Mouse (Mus musculus): ENCODE results near the gene Pomgnt1. TPM values are rescaled to one million over a fixed set of nuclear protein-coding genes. Genes with fewer than 3 reads are reported as not detected.

Gene Pomgnt1
- polyA plus RNA-seq, 1 experiment from 2014 or later = 35.2 TPM

DNA sequence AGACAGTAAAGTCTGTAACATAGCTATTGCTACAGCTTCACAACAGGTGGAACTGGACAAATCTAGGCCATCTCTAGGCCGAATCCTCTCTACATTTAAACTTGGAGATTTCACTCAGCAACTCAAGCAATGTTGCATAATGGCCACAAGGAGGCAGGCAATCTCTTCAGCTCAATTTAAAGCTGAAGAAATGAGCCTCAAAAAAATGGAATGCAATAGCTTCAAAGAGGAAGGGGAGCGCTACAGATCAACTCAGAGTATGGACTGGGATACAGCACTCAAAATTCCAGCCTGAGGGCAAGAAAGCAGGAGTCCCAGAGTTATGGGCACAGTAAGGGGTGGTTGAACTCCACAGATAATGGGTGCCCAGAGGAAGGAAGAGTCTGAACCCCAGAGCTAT, 11.3 kb downstream of the Pomgnt1 start:
- Histone ChIP-seq H3K4me3 (ENCODE audit: low read length) (no peak overlapping the region), H3K27ac (ENCODE audit: low read length) (no peak overlapping the region), H3K36me3 (ENCODE audit: control insufficient read depth, insufficient read depth, low read length) (no peaks in the 10 kb centered on the region), H3K4me2 (ENCODE audit: low read depth, low read length) (no peak overlapping the region), H3K4me1 (ENCODE audit: control insufficient read depth, insufficient read depth, low read length) (peaks cover 9% of the 10 kb centered on the region; the same call in 1 of the 2 replicates), H3K27me3 (replicated peaks; ENCODE audit: control insufficient read depth, insufficient read depth, low read length) (no peaks in the 10 kb centered on the region), H3K9me3 (ENCODE audit: control insufficient read depth, low read length) (no peaks in the 10 kb centered on the region), H3K9ac (ENCODE audit: low read depth, low read length) (no peak overlapping the region)
- no peak for ATAC-seq
- WGBS = 38% methylated on average over 2 of the region's 2 CpGs

DNA sequence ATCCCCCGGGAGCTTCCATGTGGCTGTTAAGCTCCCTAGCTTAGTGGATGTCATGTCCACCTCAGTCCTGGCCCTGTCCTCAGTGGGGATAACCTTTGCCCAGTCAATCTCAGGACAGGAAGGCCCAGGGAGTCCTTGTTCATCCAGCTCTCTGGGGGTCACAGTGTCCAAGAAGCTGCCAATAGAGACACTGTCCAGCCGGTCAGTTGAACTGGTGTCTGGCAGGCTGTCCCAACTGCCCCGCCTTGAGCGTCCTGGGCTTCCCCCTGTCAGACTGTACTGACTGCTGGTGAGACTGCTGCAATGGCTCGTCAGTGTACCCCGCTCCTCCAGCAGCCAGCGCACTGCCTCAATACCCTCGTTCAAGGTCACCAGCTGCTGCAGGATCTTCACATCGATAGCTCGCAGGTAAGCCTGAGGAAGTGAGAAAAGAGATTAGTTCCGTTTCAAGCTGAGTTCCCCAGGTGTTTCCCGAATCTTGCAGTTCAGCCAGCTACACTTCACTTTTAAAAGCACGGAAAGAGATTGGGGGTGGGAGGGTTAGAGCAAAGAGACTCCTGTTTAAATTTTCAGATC, 13.9 kb downstream of the Pomgnt1 start:
- H3K27ac ChIP-seq (ENCODE audit: low read length) = no peak overlapping the region
- no peaks in the 10 kb centered on the region for H3K9me3 ChIP-seq (ENCODE audit: control insufficient read depth, low read length)
- H3K4me1 ChIP-seq (ENCODE audit: control insufficient read depth, insufficient read depth, low read length) = peaks cover 9% of the 10 kb centered on the region; the same call in 1 of the 2 replicates
- peak; percentile 34; the same call in 1 of the 2 replicates for ATAC-seq
- 44% methylated on average over 13 of the region's 13 CpGs for WGBS
- no peak overlapping the region for H3K4me3 ChIP-seq (ENCODE audit: low read length)
- no peaks in the 10 kb centered on the region for H3K36me3 ChIP-seq (ENCODE audit: control insufficient read depth, insufficient read depth, low read length)
- H3K4me2 ChIP-seq (ENCODE audit: low read depth, low read length) = no peak overlapping the region
- no peak overlapping the region for H3K9ac ChIP-seq (ENCODE audit: low read depth, low read length)
- H3K27me3 ChIP-seq (replicated peaks; ENCODE audit: control insufficient read depth, insufficient read depth, low read length) = no peaks in the 10 kb centered on the region

DNA sequence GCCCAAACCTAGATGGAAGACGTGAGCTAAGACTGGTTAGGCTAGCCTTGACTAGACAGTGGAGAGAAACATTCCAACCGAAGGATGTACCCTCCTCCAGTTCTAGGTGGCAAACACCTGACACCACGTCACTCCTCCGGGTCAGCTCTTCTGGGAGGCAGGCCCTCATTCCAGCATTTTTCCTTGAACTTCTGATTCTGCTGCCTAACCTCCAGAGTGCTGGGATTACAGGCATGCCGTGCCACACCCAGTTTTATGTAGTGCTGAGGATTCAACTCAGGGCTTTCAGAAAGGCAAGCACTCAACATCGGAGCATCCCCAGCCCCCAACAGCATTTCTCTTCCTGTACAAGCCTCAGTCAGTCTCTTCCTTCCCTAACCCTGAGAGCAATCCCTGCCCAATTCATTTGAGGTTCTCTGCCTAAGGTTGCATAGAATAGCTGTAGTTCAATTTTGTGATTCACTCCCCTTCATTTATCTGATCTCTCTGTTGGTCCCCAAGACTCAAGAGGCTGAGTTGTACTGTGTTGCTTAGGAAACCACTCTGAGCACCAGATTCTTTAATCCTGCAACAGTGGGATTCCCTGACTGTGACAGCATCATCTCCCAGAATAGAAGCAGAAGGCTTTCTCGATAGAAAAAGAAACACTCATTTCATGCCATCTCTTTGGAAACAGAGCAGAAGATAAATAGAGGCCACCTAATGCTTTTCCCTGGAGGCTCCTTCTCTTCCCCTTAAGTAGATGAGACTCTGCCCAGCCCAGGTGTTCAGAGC, 17.3 kb downstream of the Pomgnt1 start:
- 77% methylated on average over 7 of the region's 7 CpGs for WGBS
- Histone ChIP-seq H3K9ac (ENCODE audit: low read depth, low read length) (no peak overlapping the region), H3K9me3 (ENCODE audit: control insufficient read depth, low read length) (no peaks in the 10 kb centered on the region), H3K4me3 (ENCODE audit: low read length) (no peak overlapping the region), H3K27ac (ENCODE audit: low read length) (no peak overlapping the region), H3K4me2 (ENCODE audit: low read depth, low read length) (no peak overlapping the region), H3K36me3 (ENCODE audit: control insufficient read depth, insufficient read depth, low read length) (no peaks in the 10 kb centered on the region), H3K27me3 (replicated peaks; ENCODE audit: control insufficient read depth, insufficient read depth, low read length) (no peaks in the 10 kb centered on the region), H3K4me1 (ENCODE audit: control insufficient read depth, insufficient read depth, low read length) (peaks cover 19% of the 10 kb centered on the region)
- no peak for ATAC-seq

DNA sequence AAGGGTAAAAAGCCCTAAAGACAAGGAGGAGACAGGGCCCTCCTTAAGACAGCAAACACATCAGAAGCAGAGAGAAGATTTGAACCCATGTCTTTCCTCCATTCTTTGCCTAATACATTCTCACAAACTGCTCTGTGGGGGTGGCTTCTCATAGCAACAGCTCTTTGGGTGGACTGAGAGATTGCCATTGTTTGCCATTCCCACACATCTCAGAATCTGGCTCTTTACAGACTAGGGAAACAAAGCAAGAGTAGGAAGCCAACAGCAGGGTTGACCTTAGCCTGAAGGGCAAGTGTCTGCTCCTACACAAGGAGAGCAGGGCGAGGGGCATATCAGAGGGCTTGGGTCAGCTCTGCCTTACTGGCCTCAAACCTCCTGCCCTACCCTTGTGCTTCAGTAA, 18.1 kb downstream of the Pomgnt1 start:
- Histone ChIP-seq H3K9me3 (ENCODE audit: control insufficient read depth, low read length) (no peaks in the 10 kb centered on the region), H3K4me1 (ENCODE audit: control insufficient read depth, insufficient read depth, low read length) (peaks cover 18% of the 10 kb centered on the region), H3K27me3 (replicated peaks; ENCODE audit: control insufficient read depth, insufficient read depth, low read length) (no peaks in the 10 kb centered on the region), H3K4me3 (ENCODE audit: low read length) (no peak overlapping the region), H3K9ac (ENCODE audit: low read depth, low read length) (no peak overlapping the region), H3K27ac (ENCODE audit: low read length) (no peak overlapping the region), H3K4me2 (ENCODE audit: low read depth, low read length) (no peak overlapping the region), H3K36me3 (ENCODE audit: control insufficient read depth, insufficient read depth, low read length) (no peaks in the 10 kb centered on the region)
- no peak for ATAC-seq
- WGBS = 77% methylated on average over 1 of the region's 1 CpGs

DNA sequence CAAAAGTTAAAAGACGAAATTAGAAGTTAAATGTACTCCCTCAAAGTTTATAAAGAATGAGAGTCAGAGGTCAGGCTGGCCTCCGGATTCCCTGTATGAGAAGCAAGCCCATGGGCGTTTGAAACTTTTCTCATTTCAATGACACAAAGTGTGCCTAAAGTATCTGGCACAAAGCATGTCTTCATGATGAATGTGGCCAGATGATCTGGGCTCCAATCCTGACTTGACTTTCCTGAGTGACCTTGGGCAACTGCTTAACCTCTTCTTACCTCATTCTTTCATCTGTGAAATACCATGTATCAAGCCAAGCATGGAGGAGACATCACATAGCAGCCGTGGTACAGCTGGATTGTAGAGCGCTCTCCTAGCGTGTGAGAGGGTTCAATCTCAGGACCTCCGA, 18.6 kb downstream of the Pomgnt1 start:
- Histone ChIP-seq H3K9ac (ENCODE audit: low read depth, low read length) (no peak overlapping the region), H3K4me3 (ENCODE audit: low read length) (no peak overlapping the region), H3K27me3 (replicated peaks; ENCODE audit: control insufficient read depth, insufficient read depth, low read length) (no peaks in the 10 kb centered on the region), H3K36me3 (ENCODE audit: control insufficient read depth, insufficient read depth, low read length) (no peaks in the 10 kb centered on the region), H3K4me2 (ENCODE audit: low read depth, low read length) (no peak overlapping the region), H3K4me1 (ENCODE audit: control insufficient read depth, insufficient read depth, low read length) (peaks cover 12% of the 10 kb centered on the region), H3K9me3 (ENCODE audit: control insufficient read depth, low read length) (no peaks in the 10 kb centered on the region), H3K27ac (ENCODE audit: low read length) (no peak overlapping the region)
- ATAC-seq = no peak
- WGBS = 80% methylated on average over 7 of the region's 7 CpGs

DNA sequence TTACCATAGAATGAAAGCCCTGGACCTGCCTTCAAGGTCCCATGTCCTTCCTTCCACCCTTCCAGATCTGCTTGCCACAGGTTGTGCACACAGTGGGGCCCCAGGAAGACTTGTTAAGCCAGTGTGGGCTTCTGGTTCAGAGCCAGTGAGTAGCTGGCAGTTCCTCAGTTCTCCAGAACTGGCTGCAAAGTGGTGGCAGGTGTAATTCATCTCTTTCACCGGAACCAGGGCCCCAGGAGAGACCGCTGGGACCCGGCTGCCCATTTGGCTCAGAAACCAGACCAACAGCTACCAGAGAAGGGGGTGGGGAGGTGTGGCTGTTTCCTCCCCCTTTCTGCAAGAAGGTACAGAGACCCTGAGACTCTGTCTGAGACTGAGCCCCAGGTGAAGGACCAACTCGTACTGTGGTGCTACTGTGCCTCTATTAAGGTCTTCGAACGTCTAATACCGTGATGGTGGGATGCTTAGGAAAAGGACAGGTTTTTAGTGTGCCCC, 19.7 kb downstream of the Pomgnt1 start:
- 0 out of 2 replicates have a peak, but pooled peaks have one; percentile 25 for ATAC-seq
- H3K27ac ChIP-seq (ENCODE audit: low read length) = no peak overlapping the region
- no peaks in the 10 kb centered on the region for H3K27me3 ChIP-seq (replicated peaks; ENCODE audit: control insufficient read depth, insufficient read depth, low read length)
- peaks cover 10% of the 10 kb centered on the region for H3K4me1 ChIP-seq (ENCODE audit: control insufficient read depth, insufficient read depth, low read length)
- H3K9me3 ChIP-seq (ENCODE audit: control insufficient read depth, low read length) = no peaks in the 10 kb centered on the region
- 19% methylated on average over 7 of the region's 7 CpGs for WGBS
- H3K36me3 ChIP-seq (ENCODE audit: control insufficient read depth, insufficient read depth, low read length) = no peaks in the 10 kb centered on the region
- H3K4me2 ChIP-seq (ENCODE audit: low read depth, low read length) = peak overlapping the region; percentile 99
- peak overlapping the region; percentile 81; the same call in 1 of the 2 replicates for H3K9ac ChIP-seq (ENCODE audit: low read depth, low read length)
- H3K4me3 ChIP-seq (ENCODE audit: low read length) = peak overlapping the region; percentile 74

DNA sequence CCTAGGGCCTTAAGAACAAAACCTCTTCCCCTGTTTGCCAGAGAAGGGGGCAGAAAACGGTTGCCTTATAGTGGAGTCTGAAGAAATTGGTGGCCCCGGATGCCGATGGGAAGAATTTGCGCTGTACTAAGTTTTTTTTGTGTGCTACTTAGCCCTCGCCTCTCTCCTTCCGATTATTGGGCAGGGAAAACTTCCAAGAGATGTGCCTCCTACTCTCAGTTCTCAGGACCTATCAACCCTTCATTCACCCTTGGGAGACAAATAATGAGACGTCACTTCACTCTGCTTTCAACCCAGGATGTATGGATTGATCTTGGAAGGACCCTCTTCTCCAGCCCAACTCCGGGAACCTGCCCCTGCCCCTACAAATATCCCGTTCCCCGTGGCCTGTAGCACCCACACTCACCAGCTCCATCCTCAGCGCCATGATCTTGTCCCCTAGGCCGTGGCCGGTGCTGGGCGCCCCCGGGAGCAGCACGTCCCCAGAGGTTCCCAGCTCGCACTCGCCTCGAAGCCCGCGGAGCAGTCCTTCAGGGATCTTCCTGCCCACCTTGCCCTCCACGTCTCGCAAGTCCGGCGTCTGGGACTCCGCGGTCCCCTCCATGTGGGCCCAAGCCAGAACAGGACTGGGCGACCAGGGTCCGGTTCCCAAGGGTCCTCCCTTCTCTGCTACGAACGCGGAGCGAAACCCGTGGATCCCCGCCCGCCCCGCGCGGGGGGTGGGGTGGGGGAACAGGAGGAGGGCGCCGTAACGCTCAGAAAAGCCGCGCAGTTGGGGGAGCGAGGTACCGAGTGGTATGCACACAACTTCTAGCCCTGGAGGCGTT, 20.5 kb downstream of the Pomgnt1 start:
- Histone ChIP-seq H3K27ac (ENCODE audit: low read length) (no peak overlapping the region), H3K4me3 (ENCODE audit: low read length) (peak overlapping the region; percentile 74), H3K4me1 (ENCODE audit: control insufficient read depth, insufficient read depth, low read length) (peaks cover 10% of the 10 kb centered on the region), H3K9ac (ENCODE audit: low read depth, low read length) (peak overlapping the region; percentile 81), H3K4me2 (ENCODE audit: low read depth, low read length) (peak overlapping the region; percentile 99), H3K9me3 (ENCODE audit: control insufficient read depth, low read length) (no peaks in the 10 kb centered on the region), H3K36me3 (ENCODE audit: control insufficient read depth, insufficient read depth, low read length) (no peaks in the 10 kb centered on the region), H3K27me3 (replicated peaks; ENCODE audit: control insufficient read depth, insufficient read depth, low read length) (no peaks in the 10 kb centered on the region)
- under 1% methylated on average over 43 of the region's 47 CpGs for WGBS
- ATAC-seq = peak; percentile 79

DNA sequence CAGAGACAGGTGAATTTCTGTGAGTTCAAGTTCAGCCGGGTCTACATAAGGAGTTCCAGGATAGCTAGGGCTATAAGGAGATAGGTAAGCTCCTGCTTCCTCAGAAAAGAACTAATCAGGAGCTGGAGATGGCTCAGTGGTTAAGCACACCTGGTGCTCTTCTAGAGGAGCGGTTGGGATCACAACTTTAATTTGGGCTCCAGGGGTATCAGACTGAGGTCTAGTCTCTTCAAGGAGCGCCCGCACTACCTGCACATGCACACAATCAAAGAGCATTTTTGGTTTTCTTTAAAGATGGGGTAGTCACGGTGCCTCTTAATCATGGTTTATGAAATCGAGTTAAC, 26.1 kb downstream of the Pomgnt1 start:
- Histone ChIP-seq H3K27ac (ENCODE audit: low read length) (peak overlapping the region; percentile 86), H3K27me3 (replicated peaks; ENCODE audit: control insufficient read depth, insufficient read depth, low read length) (no peaks in the 10 kb centered on the region), H3K4me1 (ENCODE audit: control insufficient read depth, insufficient read depth, low read length) (peaks cover 10% of the 10 kb centered on the region; the same call in 1 of the 2 replicates), H3K9ac (ENCODE audit: low read depth, low read length) (peak overlapping the region; percentile 94), H3K9me3 (ENCODE audit: control insufficient read depth, low read length) (no peaks in the 10 kb centered on the region), H3K4me3 (ENCODE audit: low read length) (peak overlapping the region; percentile 74), H3K36me3 (ENCODE audit: control insufficient read depth, insufficient read depth, low read length) (peaks cover 14% of the 10 kb centered on the region), H3K4me2 (ENCODE audit: low read depth, low read length) (peak overlapping the region; percentile 74)
- peak; percentile 7; the same call in 1 of the 2 replicates for ATAC-seq
- 27% methylated on average over 6 of the region's 6 CpGs for WGBS

Data from intestine, embryonic 16.5 days (tissue).